Mouse (Mus musculus): ENCODE measurements around the gene Rtraf. TPM values are rescaled to one million over a fixed set of nuclear protein-coding genes. Genes with fewer than 3 reads are reported as not detected.

The Rtraf gene
- total RNA-seq, 1 experiment from 2014 or later, result 194 TPM

DNA sequence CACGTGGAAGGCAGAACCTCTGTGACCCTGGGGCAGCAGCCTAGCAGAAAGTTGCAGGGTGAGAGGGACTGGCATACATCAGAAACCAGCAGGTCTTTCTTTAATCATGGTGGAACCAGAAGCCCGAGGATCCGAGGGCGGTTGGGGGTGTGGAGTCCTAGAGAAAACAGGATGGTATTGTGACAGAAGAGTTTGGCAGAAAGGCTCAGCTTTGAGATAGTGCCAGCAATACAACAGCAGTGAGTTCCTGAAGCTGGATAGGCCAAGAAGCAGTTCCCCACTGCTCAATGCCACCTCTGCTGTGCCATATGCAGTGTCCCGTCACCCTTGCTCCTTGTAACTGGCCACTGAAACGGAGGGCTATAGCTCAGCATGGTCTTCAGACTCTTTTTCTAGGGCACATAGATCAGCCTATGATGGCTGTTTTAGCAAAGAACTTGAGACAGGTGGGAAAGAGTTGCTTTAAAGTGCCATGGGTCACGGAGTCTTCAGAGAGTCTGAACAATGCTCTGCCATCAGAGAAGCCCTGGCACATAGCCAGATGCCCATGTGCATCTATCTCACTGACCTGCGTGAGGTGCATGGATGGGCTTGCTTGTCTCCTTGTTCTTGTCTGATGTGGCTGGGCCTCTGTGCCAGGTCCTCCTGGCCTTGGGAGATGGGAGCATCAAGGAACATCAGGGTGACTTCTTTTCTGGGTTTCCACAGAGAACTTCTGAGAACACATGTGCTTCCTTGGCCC, 22.0 kb downstream of the Rtraf start:
- no peak for ATAC-seq (replicated peaks; ENCODE audit: low read depth, poor library complexity, severe bottlenecking)

DNA sequence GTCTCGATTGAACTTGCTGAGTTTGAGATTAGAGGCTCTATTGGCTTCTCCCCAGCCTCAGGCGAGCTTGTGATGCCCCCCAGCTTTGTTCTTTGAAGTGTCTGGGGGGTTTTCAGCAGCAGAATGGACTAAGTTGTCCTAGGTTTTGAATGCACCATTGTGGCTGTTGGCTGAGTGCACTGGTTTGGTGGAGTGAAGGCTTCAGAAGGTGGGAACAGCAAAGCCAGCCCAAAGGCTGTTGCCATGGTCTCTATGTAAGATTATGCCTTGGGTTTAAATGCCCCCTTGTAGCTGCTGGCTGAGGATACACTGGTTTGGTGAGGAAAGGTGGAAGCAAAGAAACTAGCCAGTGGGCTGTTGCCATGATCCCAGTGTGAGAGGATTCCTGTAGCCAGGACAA, 23.1 kb downstream of the Rtraf start:
- ATAC-seq (replicated peaks; ENCODE audit: low read depth, poor library complexity, severe bottlenecking), result no peak

DNA sequence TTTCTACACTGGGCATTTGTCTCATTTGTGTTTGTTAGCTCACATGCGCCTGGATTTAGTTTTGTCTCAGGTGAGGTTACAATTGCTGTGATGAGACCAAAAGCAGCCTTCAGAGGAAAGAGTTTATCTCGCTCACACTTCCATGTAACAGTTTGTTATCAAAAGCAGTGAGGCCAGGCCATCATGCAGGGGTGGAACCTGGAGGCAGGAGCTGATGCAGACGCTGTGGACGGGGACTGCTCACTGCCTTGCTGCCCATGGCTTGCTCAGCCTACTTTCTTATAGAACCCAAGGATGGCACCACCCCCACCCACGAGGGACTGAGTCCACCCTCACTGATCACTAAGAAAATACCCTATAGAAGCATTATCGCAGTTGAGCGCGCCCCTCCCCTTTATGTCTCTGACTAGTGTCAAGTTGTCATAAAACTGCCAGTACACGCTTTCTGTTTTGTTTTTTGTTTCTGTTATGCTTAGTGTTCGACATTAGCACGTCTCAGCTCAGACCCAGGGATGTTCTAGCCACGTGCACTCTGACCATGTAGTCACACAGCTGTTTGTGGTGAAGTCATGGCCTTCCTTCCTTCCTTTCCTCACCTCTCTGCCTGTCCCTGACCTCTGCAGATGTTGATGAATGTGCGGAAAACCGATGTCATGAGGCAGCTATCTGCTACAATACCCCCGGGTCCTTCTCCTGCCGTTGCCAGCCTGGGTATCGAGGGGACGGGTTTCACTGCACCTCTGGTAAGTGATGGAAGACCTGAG, 26.9 kb downstream of the Rtraf start:
- peak; percentile 78 for ATAC-seq (replicated peaks; ENCODE audit: low read depth, poor library complexity, severe bottlenecking)

DNA sequence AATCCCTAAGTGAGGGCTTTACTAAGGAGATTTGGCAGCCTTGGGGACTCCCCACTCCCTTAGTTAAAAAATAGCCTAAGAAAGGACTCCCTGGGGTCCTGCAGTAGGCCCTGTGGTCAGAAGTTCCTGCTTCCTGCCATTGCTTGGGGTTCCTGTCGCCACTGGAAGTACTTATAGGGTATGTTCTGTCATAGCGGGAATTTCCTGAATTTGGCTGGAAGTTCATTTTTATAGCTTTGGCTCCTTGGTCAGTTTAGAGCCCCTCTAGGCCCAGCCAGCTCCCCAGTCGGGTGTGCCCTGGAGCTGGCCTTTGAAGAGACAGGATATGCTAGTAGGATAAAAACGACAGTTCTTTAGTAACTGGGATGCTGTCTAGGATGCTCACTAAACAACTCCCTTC, 28.7 kb downstream of the Rtraf start:
- ATAC-seq (replicated peaks; ENCODE audit: low read depth, poor library complexity, severe bottlenecking), result no peak

DNA sequence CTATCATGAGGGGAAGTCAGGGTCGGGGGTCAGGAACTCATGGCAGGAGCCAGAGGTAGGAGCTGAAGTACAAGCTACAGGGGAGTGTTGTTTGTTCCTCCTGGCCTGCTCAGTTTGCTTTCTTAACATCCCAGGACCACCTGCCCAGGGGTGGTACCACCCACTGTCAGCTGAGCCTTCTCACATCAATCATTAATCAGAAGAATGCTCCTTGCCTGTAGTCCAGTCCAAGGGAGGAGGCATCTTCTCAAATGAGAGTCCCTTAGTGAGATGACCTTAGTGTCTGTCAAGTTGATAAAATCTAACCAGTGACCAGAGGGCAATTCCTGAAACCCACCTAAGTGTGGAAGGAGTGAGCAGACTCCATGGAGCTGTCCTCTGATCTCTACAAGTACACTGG, 35.2 kb downstream of the Rtraf start:
- no peak for ATAC-seq (replicated peaks; ENCODE audit: low read depth, poor library complexity, severe bottlenecking)

DNA sequence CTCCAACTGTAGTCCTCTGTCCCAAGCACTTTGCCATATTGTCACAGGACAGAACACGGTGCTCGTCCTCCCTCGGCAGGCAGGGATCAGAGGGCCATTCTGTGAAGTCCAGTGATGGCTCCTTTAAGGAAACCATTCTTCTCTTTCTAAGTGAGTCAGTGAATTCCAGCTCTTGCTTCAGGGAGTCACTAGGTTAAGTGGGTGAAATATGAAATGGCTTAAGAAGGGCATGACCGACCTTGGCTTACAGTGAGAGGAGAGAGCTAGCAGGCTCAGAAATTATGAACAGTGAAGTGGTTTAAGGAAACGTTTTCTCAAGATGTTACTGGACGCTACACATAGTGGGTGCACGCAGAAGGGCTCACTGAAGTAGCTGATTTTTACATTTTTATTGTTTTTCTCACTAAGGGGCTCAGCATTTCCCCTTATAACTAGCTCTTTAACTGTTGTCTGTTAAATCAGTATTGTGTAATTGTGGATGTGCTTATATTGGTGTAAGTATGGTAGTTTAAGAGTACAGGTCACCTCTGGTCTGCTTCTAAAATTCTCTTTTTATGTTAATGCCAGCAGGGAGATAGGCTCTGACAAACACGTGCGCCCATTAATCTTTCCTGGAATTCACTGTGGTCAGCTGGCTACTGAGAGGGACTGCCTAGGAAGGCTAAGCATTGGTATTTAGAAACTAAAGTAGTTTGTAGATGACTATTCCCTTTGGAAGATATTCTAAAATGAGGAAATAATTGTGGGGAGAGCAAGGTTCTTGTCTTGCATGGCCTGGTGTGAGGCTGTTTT, 37.6 kb downstream of the Rtraf start:
- no peak for ATAC-seq (replicated peaks; ENCODE audit: low read depth, poor library complexity, severe bottlenecking)

DNA sequence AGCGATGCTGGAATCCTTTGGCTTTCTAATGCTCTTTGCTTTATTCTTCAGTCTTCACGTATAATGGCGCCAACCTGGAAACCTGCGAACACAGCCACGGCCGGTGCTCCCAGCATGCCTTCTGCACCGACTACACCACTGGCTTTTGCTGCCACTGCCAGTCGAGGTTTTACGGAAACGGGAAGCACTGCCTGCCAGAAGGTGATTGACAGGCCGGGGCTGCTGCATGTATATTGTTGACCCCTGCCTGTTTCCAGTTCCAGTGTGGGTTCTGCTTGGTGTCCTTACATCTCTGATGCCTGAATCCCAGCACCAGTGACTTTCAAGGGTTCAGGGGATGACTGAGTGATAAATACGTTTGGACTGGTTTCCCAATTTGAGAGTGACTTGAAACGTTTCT, 45.7 kb downstream of the Rtraf start:
- peak; percentile 50 for ATAC-seq (replicated peaks; ENCODE audit: low read depth, poor library complexity, severe bottlenecking)

DNA sequence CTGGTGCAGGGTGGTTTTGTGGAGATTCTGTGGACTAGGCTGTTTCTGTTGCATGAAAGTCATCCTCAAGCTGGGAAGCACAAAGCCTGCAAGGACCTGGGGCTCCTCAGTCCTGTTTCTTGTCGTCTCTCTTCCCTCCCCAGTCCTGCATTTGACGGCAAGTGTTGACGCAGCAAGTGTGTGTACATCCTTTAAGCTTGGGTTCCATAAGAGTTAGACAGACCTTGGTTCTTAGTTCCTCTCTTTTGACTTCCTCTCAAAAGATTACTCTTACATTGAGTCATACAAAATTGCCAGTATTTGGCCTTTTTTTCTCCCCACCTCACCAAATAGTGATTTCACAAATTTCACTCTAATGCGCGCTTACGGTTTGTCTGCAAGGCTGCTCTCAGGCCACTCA, 46.3 kb downstream of the Rtraf start:
- peak; percentile 45 for ATAC-seq (replicated peaks; ENCODE audit: low read depth, poor library complexity, severe bottlenecking)

DNA sequence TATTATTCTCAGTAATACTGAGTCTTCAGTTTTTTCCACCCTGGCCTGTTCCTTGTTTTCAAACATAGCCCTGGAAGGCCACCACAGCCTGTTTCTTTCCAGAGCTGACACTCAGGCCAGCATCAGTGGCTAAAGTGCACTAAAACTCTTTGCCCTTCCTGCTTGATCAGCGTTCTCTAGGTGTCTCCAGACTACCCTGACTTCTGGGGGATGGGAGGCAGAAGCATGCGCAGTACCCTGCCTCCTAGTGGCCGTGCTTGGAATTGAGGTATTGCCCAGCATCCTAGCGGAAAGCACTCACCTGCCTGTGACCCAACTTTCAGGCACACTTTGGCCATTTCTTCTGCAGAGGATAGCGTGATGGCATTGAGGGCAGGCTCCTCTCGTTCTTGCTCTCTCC, 46.7 kb downstream of the Rtraf start:
- no peak for ATAC-seq (replicated peaks; ENCODE audit: low read depth, poor library complexity, severe bottlenecking)

DNA sequence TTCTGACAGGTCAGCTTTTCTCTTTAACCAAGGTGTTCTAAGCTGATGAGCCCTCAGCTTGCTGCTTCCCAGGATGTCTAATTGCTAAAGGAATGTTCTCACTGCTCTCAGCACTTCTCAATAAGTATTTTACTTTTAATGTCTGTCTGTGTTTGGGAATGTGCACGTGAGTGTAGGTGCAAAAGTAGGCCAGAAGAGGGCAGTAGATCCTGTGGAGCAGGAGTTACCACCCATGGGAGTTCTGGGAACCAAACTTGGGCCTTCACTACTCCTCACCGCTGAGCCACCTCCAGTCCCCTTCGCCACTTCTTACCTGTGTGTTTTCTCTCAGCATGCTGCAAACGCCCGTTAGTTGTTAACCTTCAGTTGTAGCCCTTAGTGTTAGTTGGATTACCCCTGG, 47.4 kb downstream of the Rtraf start:
- ATAC-seq (replicated peaks; ENCODE audit: low read depth, poor library complexity, severe bottlenecking), result no peak

DNA sequence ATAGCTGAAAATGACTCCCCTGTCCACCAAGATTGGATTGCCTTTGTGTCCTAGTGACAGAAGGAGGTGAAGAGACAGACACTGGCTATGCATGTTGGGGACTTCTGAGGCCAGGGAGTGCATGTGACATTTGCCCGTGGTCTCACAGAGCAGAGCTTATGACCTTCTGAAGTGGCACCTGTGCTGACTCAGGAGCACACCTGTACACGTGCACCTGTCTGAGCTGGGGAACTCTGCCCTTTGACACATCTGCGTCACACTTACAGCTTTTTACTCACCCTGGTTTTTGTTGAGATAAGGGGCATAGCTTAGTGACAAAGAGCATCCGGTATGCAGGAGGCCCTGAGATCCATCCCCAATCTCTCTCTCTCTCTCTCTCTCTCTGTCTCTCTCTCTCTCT, 48.1 kb downstream of the Rtraf start:
- ATAC-seq (replicated peaks; ENCODE audit: low read depth, poor library complexity, severe bottlenecking), result no peak

DNA sequence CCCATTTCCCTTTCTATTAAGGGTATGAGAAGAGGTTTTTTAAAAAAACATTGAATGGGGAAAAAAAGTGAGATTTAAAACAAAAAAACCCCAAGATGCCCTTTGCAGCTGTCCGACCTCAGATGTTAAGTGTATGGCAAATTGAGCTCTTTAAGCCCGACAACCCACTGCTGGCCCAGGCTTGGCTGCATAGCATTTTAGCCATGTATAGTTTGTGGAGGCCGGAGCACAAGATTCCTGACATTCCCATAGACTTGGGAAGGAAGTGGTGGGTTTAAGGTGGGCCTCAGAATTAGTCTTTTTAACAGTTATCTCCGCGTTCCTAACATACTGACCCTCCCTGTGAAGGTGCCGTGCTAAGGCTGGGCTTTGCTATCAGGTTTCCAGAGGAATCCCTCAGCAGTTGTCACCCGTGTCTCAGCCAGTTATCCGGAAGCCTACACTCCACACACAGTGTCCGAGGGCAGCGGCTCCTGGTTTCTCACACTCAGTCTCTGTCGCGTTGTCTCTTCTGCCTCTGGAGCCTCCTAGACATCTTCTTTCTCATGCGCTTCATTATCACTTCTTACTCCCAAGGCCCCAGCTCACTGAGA, 49.5 kb downstream of the Rtraf start:
- ATAC-seq (replicated peaks; ENCODE audit: low read depth, poor library complexity, severe bottlenecking), result no peak

DNA sequence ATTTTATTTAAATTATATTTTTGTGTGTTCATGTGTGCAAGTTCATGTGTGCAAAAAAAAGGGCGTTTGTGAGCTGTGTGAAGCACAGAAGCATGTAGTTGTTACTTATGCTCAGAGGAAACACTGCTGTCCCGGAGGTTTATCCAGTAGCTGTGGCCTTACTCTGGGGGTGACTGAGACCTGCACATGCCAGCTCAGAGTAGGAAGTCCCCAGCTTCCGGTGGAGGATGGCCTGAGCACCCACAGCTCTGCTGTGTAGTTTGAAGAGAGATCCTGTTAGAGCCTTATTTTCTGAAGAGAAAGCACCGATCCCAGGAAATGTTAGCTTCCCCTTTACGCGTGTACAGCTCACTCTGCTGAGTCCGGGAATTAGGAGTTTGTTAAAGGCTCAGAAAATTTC, 52.5 kb downstream of the Rtraf start:
- peak; percentile 92 for ATAC-seq (replicated peaks; ENCODE audit: low read depth, poor library complexity, severe bottlenecking)

DNA sequence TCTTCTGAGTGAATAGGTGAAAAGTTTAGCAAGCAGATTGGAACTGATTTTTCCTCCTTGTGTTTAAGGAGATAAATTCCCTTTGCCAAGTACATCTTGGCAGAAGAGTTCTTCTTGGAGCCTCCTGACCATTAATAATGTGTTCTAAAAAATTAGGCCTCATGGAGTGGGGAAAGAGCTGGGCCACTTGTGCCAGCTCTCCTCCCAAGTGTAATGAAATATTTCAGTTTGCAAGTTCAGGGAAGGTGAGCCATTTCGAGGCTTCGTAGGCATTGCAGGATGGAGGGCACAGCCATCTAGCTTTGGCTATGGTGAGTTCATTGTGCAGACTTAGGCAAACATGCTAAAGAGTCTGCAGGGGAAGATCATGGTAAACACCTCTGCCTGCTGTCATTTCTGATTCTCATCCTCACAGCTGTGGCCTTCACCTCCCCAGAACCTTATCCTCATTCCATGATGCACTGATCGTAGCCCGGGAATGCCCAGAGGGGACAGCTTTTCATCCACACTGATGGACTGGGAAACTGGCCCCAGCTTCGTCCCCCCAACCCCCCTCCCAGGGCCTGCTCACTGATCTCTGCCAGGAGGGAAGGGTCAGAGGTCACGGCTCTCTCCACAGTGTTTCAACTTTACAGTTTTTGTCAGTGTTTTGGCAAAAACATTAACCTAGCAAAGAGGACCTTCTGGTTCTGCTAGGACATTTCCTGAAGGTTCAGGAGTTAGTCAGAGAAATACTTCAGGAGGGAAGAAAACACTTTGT, 54.0 kb downstream of the Rtraf start:
- ATAC-seq (replicated peaks; ENCODE audit: low read depth, poor library complexity, severe bottlenecking), result no peak

DNA sequence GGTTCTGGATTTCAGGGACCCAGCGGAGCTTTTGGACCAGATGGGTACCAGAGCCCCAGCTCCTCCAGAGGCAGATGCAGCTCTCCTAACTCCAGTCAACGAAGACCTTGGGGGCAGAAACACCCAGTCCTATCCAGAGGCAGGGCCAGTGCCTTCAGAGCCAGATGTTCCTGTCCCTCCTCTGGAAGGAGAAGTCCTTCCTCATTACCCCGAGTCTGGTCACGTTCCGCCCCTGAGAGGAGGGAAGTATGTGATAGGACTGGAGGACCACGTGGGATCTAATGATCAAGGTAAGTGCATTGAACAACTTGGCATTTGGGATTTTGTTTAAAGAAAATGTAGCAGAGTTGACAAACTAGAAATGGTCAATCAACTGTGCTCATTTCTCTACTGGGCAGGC, 55.0 kb downstream of the Rtraf start:
- no peak for ATAC-seq (replicated peaks; ENCODE audit: low read depth, poor library complexity, severe bottlenecking)

DNA sequence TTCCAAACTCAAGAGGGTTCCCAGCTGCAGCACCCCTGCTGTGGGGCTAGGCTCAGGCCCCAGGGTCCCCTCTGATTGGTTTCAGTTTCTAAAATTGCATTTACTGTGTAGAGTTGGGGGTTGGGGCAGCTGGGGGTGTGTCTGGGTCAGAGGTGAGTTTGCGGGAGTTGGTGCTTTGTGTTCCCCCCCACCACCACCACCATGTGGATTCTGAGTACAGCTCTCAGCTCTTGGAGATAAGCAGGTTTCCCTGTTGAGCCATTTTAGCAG, 57.3 kb downstream of the Rtraf start:
- no peak for ATAC-seq (replicated peaks; ENCODE audit: low read depth, poor library complexity, severe bottlenecking)

DNA sequence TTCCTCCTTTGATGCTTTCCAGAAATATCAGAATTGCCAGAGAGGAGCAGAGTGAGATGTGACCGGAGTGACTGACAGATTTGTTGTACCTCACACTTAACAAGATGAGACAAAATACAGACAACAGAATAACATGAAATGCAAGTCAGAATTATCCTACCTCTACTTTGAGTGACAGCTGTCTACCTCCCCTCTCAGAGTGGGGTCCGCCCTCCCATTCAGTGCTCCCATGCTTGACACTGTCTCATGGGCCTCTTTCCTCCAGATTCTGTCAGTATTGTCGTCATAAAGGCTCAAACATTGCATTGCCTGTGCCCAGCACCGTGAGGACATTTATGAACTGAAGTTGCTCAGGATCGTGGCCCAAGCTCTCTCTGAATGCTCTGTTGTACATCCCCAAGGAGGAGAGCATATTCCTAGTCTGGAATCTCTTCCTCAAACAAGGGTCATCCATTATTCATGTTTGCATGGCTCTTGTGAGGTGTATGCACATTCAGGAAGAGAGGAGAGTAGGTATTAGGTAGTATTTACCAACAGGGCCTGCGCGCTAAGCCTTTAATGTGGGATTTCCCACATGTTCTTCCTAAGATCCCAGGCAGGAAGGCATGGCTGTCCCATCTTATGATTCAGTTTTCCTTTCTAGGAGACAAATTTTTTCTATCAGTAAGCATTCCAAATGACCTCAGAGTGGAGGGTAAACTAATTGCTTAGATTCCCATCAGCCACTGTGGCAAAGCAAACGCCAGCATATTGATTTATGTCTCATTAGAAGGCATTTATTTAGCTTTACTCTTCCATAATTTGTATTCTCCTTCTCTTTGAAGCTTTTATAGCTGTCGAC, 57.9 kb downstream of the Rtraf start:
- no peak for ATAC-seq (replicated peaks; ENCODE audit: low read depth, poor library complexity, severe bottlenecking)

DNA sequence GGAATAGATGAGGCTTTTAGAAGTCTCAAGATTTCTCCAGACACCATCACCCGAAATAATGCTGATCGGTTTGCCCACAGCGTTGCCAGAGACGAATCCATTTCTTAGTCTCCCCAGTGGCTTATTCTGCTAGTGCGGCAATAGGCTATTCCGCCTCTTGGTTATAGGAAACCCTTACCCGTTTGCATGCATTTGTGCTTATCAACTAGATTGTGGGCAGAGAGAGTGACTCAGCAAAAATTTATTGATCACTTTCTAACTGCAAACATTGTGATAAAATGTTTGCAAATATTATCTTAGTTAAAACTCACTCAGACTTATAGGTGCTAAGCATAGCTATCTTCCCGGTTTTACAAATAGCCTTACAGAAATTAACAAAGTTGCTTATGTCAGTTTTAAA, 59.3 kb downstream of the Rtraf start:
- 0 out of 2 replicates have a peak, but pooled peaks have one; percentile 32 for ATAC-seq (replicated peaks; ENCODE audit: low read depth, poor library complexity, severe bottlenecking)

DNA sequence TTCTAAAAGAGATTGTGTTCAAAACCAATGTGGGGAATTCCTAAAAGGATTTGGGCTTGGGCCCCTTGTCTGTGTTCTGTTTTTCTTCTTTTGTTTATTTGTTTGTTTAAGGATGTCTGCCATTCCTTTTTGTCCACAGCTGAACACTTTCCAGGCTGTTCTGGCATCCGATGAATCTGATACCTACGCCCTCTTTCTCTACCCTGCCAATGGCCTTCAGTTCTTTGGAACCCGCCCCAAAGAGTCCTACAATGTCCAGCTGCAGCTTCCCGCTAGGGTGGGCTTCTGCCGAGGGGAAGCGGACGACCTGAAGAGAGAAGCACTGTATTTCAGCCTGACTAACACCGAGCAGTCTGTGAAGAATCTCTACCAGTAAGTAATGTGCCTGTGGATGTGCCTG, 60.1 kb downstream of the Rtraf start:
- ATAC-seq (replicated peaks; ENCODE audit: low read depth, poor library complexity, severe bottlenecking), result no peak

Data from common myeloid progenitor, adult 5-6 weeks (primary cell).